Mouse (Mus musculus) brain, embryonic 14.5 days (tissue): ENCODE data around the gene 1700019D03Rik.

Source experiments
- CTCF ChIP-seq: fragments of 200-500 bp; IDR thresholded peaks from 2 replicates; pipeline ENCODE4 v1.5.1; 2012; ENCODE audit warnings: inconsistent platforms, mild to moderate bottlenecking, moderate library complexity, borderline replicate concordance; ENCODE audit not compliant: insufficient read depth, insufficient read length; ENCODE audit errors: extremely low read depth
- POLR2A ChIP-seq: fragments of 200-500 bp; IDR thresholded peaks from 2 replicates; pipeline ENCODE4 v1.6.1; 2012; ENCODE audit warnings: mild to moderate bottlenecking, inconsistent platforms, borderline replicate concordance; ENCODE audit not compliant: poor library complexity, insufficient read depth, insufficient read length, severe bottlenecking; ENCODE audit errors: extremely low read depth

GRCm38 (mm10) chr1:52952551-52953397 lies 67.2 kb downstream of the 1700019D03Rik start:
- TF ChIP-seq CTCF (no peak), POLR2A (no peak)
